Mouse (Mus musculus) embryonic facial prominence, embryonic 15.5 days (tissue): ENCODE data around the gene Ptpn5. TPM values are rescaled to one million over a fixed set of nuclear protein-coding genes. Genes with fewer than 3 reads are reported as not detected.
A peak's percentile ranks its signal among the peaks of the same experiment; 100 is the strongest.

Source experiments
- ATAC-seq: fragments of 200-750 bp; cut with Nextera tagmentation; 2 replicates; pipeline ENCODE4 v1.8.0; 2017; ENCODE audit warnings: low read depth, moderate TSS enrichment; ENCODE audit not compliant: insufficient number of reproducible peaks, low FRiP score, low TSS enrichment
- H3K27ac ChIP-seq: fragments of 300-500 bp; sonication (generic); replicated peaks from 2 replicates; pipeline ENCODE4 v1.5.1; 2015; ENCODE audit warnings: mild to moderate bottlenecking, inconsistent platforms
- H3K27me3 ChIP-seq: fragments of 300-500 bp; sonication (generic); 2 replicates; pipeline ENCODE4 v1.6.1; 2015; ENCODE audit warnings: inconsistent platforms
- H3K36me3 ChIP-seq: fragments of 300-500 bp; sonication (generic); 2 replicates; pipeline ENCODE4 v1.6.1; 2015; ENCODE audit warnings: mild to moderate bottlenecking, inconsistent platforms
- H3K4me1 ChIP-seq: fragments of 300-500 bp; sonication (generic); 2 replicates; pipeline ENCODE4 v1.6.1; 2015; ENCODE audit warnings: inconsistent platforms
- H3K4me2 ChIP-seq: fragments of 300-500 bp; sonication (generic); replicated peaks from 2 replicates; pipeline ENCODE4 v1.6.1; 2015; ENCODE audit warnings: mild to moderate bottlenecking, inconsistent platforms
- H3K4me3 ChIP-seq: fragments of 300-500 bp; sonication (generic); replicated peaks from 2 replicates; pipeline ENCODE4 v1.5.1; 2015; ENCODE audit warnings: mild to moderate bottlenecking, inconsistent platforms
- H3K9ac ChIP-seq: fragments of 300-500 bp; sonication (generic); 2 replicates; pipeline ENCODE4 v1.6.1; 2015; ENCODE audit warnings: inconsistent platforms
- H3K9me3 ChIP-seq: fragments of 300-500 bp; sonication (generic); replicated peaks from 2 replicates; pipeline ENCODE4 v1.6.1; 2016; ENCODE audit warnings: inconsistent platforms
- WGBS: fragments of 180-500 bp; shearing (Covaris S2); methylation state at CpG from one replicate; pipeline ENCODE4 v1.1.7; 2015; 5-methylcytosine and 5-hydroxymethylcytosine counted together
- polyA plus RNA-seq: library from polyadenylated mRNA; unstranded; fragments of >200 nt; fragmentation: Nextera tagmentation; extraction: Ambion mirVana; gene quantifications from 2 replicates; pipeline ENCODE4 v1.2.1, GENCODE M21; 2015

Gene Ptpn5
- polyA plus RNA-seq: 0.14 and 0.47 TPM in 2 replicates

DNA sequence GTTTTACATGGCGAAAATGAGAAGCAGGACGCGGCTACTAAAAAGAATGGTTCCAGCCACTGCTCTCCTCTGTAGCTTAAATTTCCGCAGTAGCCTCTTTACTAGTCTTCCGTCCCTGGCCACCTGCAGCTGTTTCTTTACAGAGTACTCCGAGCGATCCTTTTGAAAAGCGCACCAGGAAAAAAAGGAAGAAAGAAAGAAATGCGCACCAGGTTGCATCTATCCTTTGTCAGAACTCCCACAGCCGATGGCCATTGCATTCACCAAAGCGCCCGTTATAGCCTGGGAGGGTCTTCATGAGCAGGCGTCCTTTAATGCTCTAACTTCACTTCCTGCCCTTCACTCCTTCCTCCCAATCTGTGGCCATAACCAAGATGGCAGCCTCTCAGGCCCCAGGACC lies at the start of gene Ptpn5:
Gene Ptpn5, minus strand, starts transcription at position 354 of the 400 bp plus-strand sequence.
- peaks cover 62% of the 10 kb centered on the region for H3K27me3 ChIP-seq
- no peak within 1 kb of the TSS for H3K9ac ChIP-seq
- WGBS: 6% methylated on average over 13 of the region's 13 CpGs
- H3K9me3 ChIP-seq: no peaks in the 10 kb centered on the region
- no peak for ATAC-seq
- peak within 1 kb of the TSS; percentile 53 for H3K4me3 ChIP-seq
- no peaks in the 10 kb centered on the region for H3K36me3 ChIP-seq
- no peak within 1 kb of the TSS for H3K27ac ChIP-seq
- peak within 1 kb of the TSS; percentile 97 for H3K4me2 ChIP-seq
- peaks cover 19% of the 10 kb centered on the region for H3K4me1 ChIP-seq

DNA sequence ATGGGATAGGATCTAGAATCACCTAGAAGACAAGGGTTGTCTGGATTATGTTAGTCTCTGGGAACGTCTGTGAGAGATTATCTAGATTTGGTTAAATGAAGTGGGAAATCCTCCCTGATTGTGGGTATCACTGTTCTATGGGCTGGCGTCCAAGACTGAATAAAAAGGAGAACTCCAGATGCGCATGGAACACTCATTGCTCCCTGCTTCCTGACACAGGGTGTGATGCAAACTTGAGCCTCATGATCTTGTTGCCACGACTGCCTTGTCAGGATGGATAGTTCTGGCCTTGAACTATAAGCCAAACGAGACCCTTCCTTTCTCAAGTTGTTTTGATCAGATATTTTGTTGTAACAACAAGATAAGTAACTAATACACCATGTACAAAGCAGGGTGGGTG lies 37.3 kb upstream of the Ptpn5 start:
- H3K4me1 ChIP-seq: no peaks in the 10 kb centered on the region
- 59% methylated on average over 5 of the region's 5 CpGs for WGBS

DNA sequence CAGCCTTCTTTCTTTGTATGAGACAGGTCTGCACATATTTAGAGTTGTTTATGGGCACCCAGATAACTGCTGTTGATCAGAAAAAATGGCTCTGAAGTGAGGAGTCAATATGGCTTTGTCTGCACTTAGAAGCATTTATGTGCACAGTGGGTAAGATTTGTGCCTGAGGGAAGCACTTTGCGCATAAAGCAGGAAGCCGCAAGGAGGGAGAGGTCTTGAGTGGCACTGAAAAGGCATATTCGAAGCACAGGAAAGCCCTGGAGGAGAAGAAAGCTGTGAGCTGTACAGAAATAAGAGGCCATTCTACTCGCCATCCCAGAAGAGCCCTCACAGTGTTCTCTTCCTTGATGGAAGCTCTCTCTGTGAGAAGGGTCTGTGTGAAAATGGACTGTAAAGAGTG lies 31.5 kb upstream of the Ptpn5 start:
- no peak overlapping the region for H3K4me2 ChIP-seq
- no peaks in the 10 kb centered on the region for H3K9me3 ChIP-seq
- no peaks in the 10 kb centered on the region for H3K4me1 ChIP-seq
- WGBS: 26% methylated on average over 4 of the region's 4 CpGs
- no peak overlapping the region for H3K9ac ChIP-seq
- no peaks in the 10 kb centered on the region for H3K27me3 ChIP-seq
- H3K36me3 ChIP-seq: no peaks in the 10 kb centered on the region
- H3K27ac ChIP-seq: no peak overlapping the region
- no peak for ATAC-seq
- no peak overlapping the region for H3K4me3 ChIP-seq

More for the DNA sequence above, 37.3 kb upstream of the Ptpn5 start:
- H3K36me3 ChIP-seq: no peaks in the 10 kb centered on the region
- H3K9ac ChIP-seq: no peak overlapping the region
- H3K27me3 ChIP-seq: no peaks in the 10 kb centered on the region
- no peak overlapping the region for H3K4me3 ChIP-seq
- H3K27ac ChIP-seq: no peak overlapping the region
- no peak overlapping the region for H3K4me2 ChIP-seq
- H3K9me3 ChIP-seq: no peaks in the 10 kb centered on the region
- ATAC-seq: no peak

GRCm38 (mm10) chr7:47163203-47163602 lies 29.7 kb upstream of the Ptpn5 start:
- no peaks in the 10 kb centered on the region for H3K4me1 ChIP-seq
- no peaks in the 10 kb centered on the region for H3K27me3 ChIP-seq
- H3K4me3 ChIP-seq: no peak overlapping the region
- ATAC-seq: no peak
- no peak overlapping the region for H3K4me2 ChIP-seq
- WGBS: 83% methylated on average over 4 of the region's 4 CpGs
- no peaks in the 10 kb centered on the region for H3K36me3 ChIP-seq
- H3K9ac ChIP-seq: no peak overlapping the region
- no peaks in the 10 kb centered on the region for H3K9me3 ChIP-seq
- H3K27ac ChIP-seq: no peak overlapping the region

DNA sequence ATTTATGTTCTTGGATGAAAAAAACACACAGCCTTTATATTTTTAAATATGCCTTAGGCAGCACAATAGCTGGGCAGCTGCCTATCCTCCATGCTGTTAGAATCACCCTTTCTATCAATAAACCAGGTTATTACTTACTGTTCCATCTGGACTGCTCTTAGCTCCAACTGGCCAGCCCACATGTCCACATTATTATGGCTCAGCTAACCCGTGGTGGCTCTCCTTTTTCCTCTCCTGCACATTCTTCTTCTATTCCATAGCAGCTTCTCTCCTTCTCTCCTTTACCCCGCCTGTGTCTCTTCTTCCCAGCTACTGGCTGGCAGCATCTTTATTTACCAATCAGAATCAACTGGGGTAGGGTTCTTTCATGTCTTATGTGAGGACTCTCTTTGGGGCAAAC lies 25.0 kb upstream of the Ptpn5 start:
- no peak for ATAC-seq
- Histone ChIP-seq H3K4me3 (no peak overlapping the region), H3K27me3 (no peaks in the 10 kb centered on the region), H3K9me3 (no peaks in the 10 kb centered on the region), H3K4me1 (no peaks in the 10 kb centered on the region), H3K36me3 (no peaks in the 10 kb centered on the region), H3K4me2 (no peak overlapping the region), H3K9ac (no peak overlapping the region), H3K27ac (no peak overlapping the region)
- WGBS: 66% methylated on average over 2 of the region's 2 CpGs

DNA sequence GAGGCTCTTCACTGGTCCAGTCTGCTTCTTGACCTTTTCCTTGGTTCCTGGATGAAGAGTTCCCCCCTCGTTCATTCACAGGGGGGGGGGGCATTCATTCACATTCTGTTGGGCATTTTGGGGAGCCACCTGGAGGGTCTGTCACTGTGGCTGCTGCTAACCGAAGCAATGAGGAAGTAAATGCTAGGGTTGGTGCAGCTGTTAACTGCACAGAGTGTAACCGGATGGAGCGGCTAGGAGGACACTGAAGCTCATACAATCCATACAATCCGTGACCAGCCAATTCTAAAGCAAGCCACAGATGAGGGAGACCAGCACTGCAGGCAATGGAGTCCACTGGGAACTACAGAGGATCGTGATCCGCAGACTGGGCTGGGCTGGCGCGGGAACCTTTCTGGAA lies 24.3 kb upstream of the Ptpn5 start:
- H3K4me2 ChIP-seq: no peak overlapping the region
- 82% methylated on average over 9 of the region's 9 CpGs for WGBS
- no peaks in the 10 kb centered on the region for H3K27me3 ChIP-seq
- no peaks in the 10 kb centered on the region for H3K9me3 ChIP-seq
- H3K36me3 ChIP-seq: no peaks in the 10 kb centered on the region
- H3K4me1 ChIP-seq: no peaks in the 10 kb centered on the region
- no peak overlapping the region for H3K9ac ChIP-seq
- ATAC-seq: no peak
- H3K27ac ChIP-seq: no peak overlapping the region
- no peak overlapping the region for H3K4me3 ChIP-seq

DNA sequence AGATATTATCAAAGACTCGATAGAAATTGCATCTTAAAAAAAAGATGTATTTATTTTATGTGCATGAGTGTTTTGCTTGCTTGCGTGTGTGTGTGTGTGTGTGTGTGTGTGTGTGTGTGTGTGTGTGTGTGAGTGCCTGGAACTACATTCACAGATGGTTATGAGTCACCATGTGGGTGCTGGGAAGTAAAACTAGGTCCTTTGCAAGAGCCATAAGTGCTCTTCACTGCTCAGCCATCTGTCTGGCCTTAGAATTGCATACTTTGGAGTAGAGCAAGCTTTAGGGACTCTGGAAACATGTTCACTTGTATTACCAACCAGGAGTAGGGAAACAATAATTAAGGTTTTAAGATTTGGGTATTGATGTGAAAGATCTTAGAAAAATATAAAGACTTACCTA lies 22.4 kb upstream of the Ptpn5 start:
- WGBS: 87% methylated on average over 2 of the region's 2 CpGs
- Histone ChIP-seq H3K4me2 (no peak overlapping the region), H3K9ac (no peak overlapping the region)

GRCm38 (mm10) chr7:47155396-47155795 lies 21.9 kb upstream of the Ptpn5 start:
- no peak overlapping the region for H3K9ac ChIP-seq
- no peaks in the 10 kb centered on the region; the same call in 1 of the 2 replicates for H3K27me3 ChIP-seq
- H3K4me1 ChIP-seq: no peaks in the 10 kb centered on the region
- 80% methylated on average over 4 of the region's 4 CpGs for WGBS
- H3K27ac ChIP-seq: no peak overlapping the region
- no peak overlapping the region for H3K4me2 ChIP-seq
- H3K36me3 ChIP-seq: no peaks in the 10 kb centered on the region
- no peaks in the 10 kb centered on the region for H3K9me3 ChIP-seq
- no peak overlapping the region for H3K4me3 ChIP-seq
- ATAC-seq: no peak

More for the DNA sequence above, 22.4 kb upstream of the Ptpn5 start:
- Histone ChIP-seq H3K9me3 (no peaks in the 10 kb centered on the region), H3K27me3 (no peaks in the 10 kb centered on the region; the same call in 1 of the 2 replicates), H3K4me3 (no peak overlapping the region), H3K36me3 (no peaks in the 10 kb centered on the region), H3K4me1 (no peaks in the 10 kb centered on the region), H3K27ac (no peak overlapping the region)
- no peak for ATAC-seq

DNA sequence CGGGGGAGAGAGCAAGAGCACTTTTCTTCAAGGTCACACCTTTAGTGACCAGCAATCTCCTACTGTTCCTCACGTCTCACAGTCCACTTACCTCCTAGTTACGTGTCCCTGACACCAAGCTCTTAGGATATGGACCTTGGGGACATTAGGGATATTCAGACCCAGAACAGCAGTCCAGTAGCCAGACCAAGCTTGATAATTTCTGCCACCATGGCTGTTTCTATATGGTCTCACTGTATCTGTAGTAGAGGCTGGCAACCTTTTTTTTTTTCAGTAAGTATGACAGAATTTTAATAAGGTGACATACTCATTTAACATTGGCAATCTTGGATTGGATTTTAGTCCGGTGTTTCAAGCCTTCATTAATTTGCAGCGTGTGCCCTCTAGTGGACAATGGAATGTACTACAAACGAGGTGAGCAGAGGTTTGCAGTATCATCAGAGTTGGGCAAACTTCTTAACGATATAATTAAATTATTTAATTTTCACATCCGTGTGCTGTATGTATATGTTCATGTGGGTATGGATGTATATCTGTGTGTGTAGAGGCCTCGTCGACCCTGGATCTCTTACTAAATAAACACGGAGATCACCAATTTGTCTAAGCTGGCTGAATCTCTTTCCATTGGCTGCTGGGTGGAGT lies 17.1 kb upstream of the Ptpn5 start:
- Histone ChIP-seq H3K4me2 (no peak overlapping the region), H3K9ac (no peak overlapping the region), H3K4me3 (no peak overlapping the region), H3K9me3 (no peaks in the 10 kb centered on the region), H3K4me1 (no peaks in the 10 kb centered on the region), H3K36me3 (no peaks in the 10 kb centered on the region), H3K27ac (no peak overlapping the region), H3K27me3 (no peaks in the 10 kb centered on the region; the same call in 1 of the 2 replicates)
- no peak for ATAC-seq
- WGBS: 15% methylated on average over 11 of the region's 11 CpGs

DNA sequence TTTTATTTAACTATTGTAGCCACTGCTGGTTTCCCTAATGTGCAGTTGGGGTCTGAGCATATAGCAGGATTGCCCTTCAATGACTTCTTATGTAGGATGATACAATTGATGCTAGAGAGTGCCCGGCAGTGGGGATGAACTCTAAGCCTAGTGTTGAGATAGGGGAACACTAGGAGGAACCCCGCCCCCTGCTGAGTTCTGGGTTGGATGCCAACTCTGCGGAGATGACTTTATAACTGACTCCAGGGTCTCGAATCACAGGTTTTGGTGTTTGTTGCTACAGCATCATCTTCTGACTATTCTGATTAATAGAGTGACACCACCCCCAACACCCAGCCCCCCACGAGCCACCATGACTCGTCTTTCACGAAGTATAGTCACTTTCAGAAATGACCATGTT lies 14.8 kb upstream of the Ptpn5 start:
- H3K27me3 ChIP-seq: no peaks in the 10 kb centered on the region; the same call in 1 of the 2 replicates
- H3K9ac ChIP-seq: no peak overlapping the region
- no peak overlapping the region for H3K4me3 ChIP-seq
- no peak overlapping the region for H3K4me2 ChIP-seq
- H3K27ac ChIP-seq: no peak overlapping the region
- no peaks in the 10 kb centered on the region for H3K36me3 ChIP-seq
- no peaks in the 10 kb centered on the region for H3K4me1 ChIP-seq
- H3K9me3 ChIP-seq: no peaks in the 10 kb centered on the region
- no peak for ATAC-seq
- WGBS: 85% methylated on average over 7 of the region's 7 CpGs

- Histone ChIP-seq H3K36me3 (no peaks in the 10 kb centered on the region), H3K4me2 (no peak overlapping the region), H3K4me1 (no peaks in the 10 kb centered on the region), H3K27ac (no peak overlapping the region), H3K4me3 (no peak overlapping the region), H3K9ac (no peak overlapping the region), H3K9me3 (no peaks in the 10 kb centered on the region), H3K27me3 (no peaks in the 10 kb centered on the region)
- ATAC-seq: no peak
- 56% methylated on average over 12 of the region's 12 CpGs for whole genome bisulfite sequencing
Measured at GRCm38 (mm10) chr7:47146034-47146812, 12.7 kb upstream of the Ptpn5 start.
